Mouse (Mus musculus) midbrain, embryonic 14.5 days (tissue): ENCODE data around the gene Padi6. TPM values are rescaled to one million over a fixed set of nuclear protein-coding genes. Genes with fewer than 3 reads are reported as not detected.

ENCODE experiments used
- ATAC-seq: fragments of 200-750 bp; cut with Nextera tagmentation; 2 replicates; pipeline ENCODE4 v1.8.0; 2017; ENCODE audit warnings: moderate number of reproducible peaks, moderate library complexity; ENCODE audit not compliant: low FRiP score, low TSS enrichment
- DNase-seq: peaks from one replicate; pipeline ENCODE4 v3.0.0-alpha.2; 2015
- H3K27ac ChIP-seq: fragments of 300-500 bp; sonication (generic); replicated peaks from 2 replicates; pipeline ENCODE4 v1.5.1; 2014; ENCODE audit warnings: mild to moderate bottlenecking, low read depth, low read length, moderate library complexity
- H3K27me3 ChIP-seq: fragments of 300-500 bp; sonication (generic); 2 replicates; pipeline ENCODE4 v1.6.1; 2014; ENCODE audit warnings: low read length, control low read depth, mixed read lengths; ENCODE audit not compliant: control insufficient read depth, insufficient read depth
- H3K36me3 ChIP-seq: fragments of 300-500 bp; sonication (generic); 2 replicates; pipeline ENCODE4 v1.6.1; 2014; ENCODE audit warnings: low read length, control low read depth; ENCODE audit not compliant: control insufficient read depth, insufficient read depth
- H3K4me1 ChIP-seq: fragments of 300-500 bp; sonication (generic); 2 replicates; pipeline ENCODE4 v1.6.1; 2014; ENCODE audit warnings: mild to moderate bottlenecking, antibody characterized with exemption, low read length, control low read depth; ENCODE audit not compliant: control insufficient read depth, insufficient read depth
- H3K4me2 ChIP-seq: fragments of 300-500 bp; sonication (generic); 2 replicates; pipeline ENCODE4 v1.6.1; 2014; ENCODE audit warnings: mild to moderate bottlenecking, low read length, moderate library complexity
- H3K4me3 ChIP-seq: fragments of 300-500 bp; sonication (generic); replicated peaks from 2 replicates; pipeline ENCODE4 v1.5.1; 2014; ENCODE audit warnings: low read depth, low read length
- H3K9ac ChIP-seq: fragments of 300-500 bp; sonication (generic); replicated peaks from 2 replicates; pipeline ENCODE4 v1.6.1; 2014; ENCODE audit warnings: mild to moderate bottlenecking, low read length, moderate library complexity
- H3K9me3 ChIP-seq: fragments of 300-500 bp; sonication (generic); 2 replicates; pipeline ENCODE4 v1.6.1; 2016; ENCODE audit warnings: low read length, control low read depth, mixed read lengths; ENCODE audit not compliant: control insufficient read depth
- WGBS: fragments of 180-500 bp; shearing (Covaris S2); extraction: QIAGEN DNeasy Blood & Tissue Kit; methylation state at CpG from one replicate; pipeline ENCODE4 v1.1.7; 2014; 5-methylcytosine and 5-hydroxymethylcytosine counted together
- polyA plus RNA-seq: library from polyadenylated mRNA; unstranded; fragments of >200 nt; fragmentation: Nextera tagmentation; extraction: Ambion mirVana; gene quantifications from 2 replicates; pipeline ENCODE4 v1.2.1, GENCODE M21; 2014

The Padi6 gene
- polyA plus RNA-seq, 1 experiment from 2014 or later = not detected

DNA sequence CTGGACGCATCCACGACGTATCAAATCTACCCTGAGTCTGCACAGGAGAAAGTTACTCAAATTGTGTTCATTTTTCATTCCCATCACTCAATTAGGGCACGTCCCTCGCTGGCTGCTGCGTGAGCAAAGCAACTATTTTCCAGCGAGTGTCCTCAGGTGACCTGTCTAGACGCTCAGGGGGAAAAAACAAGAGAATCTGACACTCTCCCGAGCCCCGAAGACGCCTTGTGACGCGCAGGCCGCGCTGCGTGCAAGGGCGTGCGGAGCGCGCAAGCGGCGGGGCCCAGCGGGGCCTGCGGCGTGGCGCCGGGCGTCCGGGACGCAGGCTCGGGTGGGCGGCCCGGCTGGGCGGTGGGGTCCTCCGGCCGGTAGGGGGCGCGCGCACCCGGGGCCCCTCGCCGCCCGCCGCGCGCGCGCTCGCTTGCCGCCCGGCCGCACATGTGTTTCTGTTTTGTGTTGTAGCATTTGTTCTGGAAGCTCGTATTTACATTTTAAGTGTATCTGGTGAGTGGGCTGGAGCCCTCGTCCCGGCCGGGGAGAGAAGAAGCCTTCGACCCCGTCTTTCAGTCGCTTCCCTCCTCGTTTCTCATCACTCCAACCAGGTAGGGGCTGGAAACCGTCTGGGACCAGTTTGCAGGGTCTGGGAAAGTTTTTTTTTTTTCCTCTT, 41.3 kb downstream of the Padi6 start:
- Histone ChIP-seq H3K36me3 (peaks cover 16% of the 10 kb centered on the region), H3K4me2 (peak overlapping the region; percentile 83), H3K27me3 (peaks cover 21% of the 10 kb centered on the region), H3K4me3 (peak overlapping the region; percentile 90), H3K9ac (peak overlapping the region; percentile 89), H3K9me3 (no peaks in the 10 kb centered on the region), H3K4me1 (peaks cover 26% of the 10 kb centered on the region), H3K27ac (peak overlapping the region; percentile 96)
- ATAC-seq = peak; percentile 66; the same call in 1 of the 2 replicates
- WGBS = under 1% methylated on average over 60 of the region's 61 CpGs
- DNase-seq = peak; percentile 91

DNA sequence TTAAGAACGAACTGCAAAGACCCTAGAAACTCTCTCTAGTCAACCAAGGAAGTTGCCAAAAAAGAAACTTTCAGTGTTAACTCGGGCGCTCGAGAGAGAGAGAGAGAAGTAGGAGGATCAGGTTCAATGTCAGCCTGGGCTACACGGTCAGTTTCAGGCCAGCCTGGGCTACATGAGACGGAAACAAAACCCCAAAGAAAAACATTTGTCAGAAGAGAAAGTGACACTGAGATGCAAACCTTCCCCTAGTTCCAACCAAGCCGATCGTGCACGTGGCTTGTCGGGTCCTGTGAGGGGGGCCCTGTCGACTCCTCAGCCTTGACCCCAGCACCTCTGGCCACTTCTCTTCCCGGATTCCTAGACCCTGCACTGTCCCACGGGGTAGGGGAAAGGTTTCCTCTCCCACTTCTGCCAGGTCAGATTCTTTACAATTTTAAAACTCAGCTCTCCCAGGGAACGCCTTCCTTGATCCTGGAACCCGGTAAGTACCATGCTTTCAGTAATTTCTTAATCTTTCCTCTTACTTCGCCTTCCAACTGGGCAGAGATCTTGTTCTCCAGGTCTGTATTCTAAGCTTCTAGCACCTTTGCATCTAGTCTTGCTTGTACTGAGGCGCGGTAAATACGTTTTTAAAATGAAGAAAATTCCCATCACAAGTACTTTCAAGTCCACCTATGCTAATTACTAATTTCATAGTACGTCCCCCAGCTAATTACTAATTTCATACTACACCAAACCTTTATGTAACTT, 42.0 kb downstream of the Padi6 start, which contains the start of gene Rcc2:
Gene Rcc2, plus strand, starts transcription at position 273 of the 750 bp plus-strand sequence.
- peak within 1 kb of the TSS; percentile 96 for H3K27ac ChIP-seq
- H3K9me3 ChIP-seq = no peaks in the 10 kb centered on the region
- peak within 1 kb of the TSS; percentile 83 for H3K4me2 ChIP-seq
- H3K4me1 ChIP-seq = peaks cover 26% of the 10 kb centered on the region
- H3K27me3 ChIP-seq = peaks cover 21% of the 10 kb centered on the region
- peaks cover 9% of the 10 kb centered on the region; the same call in 1 of the 2 replicates for H3K36me3 ChIP-seq
- peak within 1 kb of the TSS; percentile 90 for H3K4me3 ChIP-seq
- ATAC-seq (no peak), DNase-seq (no peak)
- 8% methylated on average over 20 of the region's 20 CpGs for WGBS
- H3K9ac ChIP-seq = peak within 1 kb of the TSS; percentile 89

DNA sequence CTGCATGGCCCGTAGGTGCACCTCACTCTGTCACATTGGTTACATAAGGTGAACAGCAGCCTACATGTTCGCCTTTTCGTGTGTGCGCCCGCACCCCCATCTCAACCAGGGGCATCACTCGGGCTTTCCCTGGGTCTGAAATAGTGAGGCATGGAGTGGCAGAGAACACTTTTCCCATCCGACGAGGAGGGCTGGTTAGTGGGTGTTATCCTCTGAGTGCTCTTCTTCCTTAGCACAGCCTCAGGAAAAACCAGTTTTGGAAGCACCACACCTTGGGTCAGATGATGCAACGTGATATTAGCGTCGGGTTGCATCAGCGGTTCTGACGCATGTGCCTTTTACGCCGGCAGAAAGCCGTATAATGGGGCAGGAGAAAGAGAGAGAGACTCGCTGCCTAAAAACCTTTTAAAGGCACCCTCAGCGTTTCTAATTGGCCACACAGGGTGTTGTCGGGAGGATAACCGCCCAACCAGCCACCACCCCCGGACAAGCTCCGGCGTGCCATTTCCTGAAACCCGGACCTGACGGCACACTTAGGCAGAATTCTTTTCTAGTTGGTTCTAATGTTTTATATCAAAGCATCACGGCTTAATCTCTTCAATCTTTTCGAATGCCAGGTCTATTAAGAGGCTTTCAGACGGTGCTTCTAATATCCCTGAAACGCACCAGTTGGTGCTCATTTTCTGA, 42.9 kb downstream of the Padi6 start:
- ATAC-seq (no peak), DNase-seq (peak; percentile 55)
- H3K27me3 ChIP-seq = peaks cover 21% of the 10 kb centered on the region
- peak overlapping the region; percentile 3; the same call in 1 of the 2 replicates for H3K9ac ChIP-seq
- H3K4me2 ChIP-seq = peak overlapping the region; percentile 51
- peak overlapping the region; percentile 23; the same call in 1 of the 2 replicates for H3K4me3 ChIP-seq
- no peaks in the 10 kb centered on the region for H3K9me3 ChIP-seq
- H3K27ac ChIP-seq = no peak overlapping the region
- 0 out of 2 replicates have a peak, but pooled peaks cover under 1% of the 10 kb centered on the region for H3K36me3 ChIP-seq
- WGBS = 6% methylated on average over 29 of the region's 29 CpGs
- H3K4me1 ChIP-seq = peaks cover 24% of the 10 kb centered on the region

DNA sequence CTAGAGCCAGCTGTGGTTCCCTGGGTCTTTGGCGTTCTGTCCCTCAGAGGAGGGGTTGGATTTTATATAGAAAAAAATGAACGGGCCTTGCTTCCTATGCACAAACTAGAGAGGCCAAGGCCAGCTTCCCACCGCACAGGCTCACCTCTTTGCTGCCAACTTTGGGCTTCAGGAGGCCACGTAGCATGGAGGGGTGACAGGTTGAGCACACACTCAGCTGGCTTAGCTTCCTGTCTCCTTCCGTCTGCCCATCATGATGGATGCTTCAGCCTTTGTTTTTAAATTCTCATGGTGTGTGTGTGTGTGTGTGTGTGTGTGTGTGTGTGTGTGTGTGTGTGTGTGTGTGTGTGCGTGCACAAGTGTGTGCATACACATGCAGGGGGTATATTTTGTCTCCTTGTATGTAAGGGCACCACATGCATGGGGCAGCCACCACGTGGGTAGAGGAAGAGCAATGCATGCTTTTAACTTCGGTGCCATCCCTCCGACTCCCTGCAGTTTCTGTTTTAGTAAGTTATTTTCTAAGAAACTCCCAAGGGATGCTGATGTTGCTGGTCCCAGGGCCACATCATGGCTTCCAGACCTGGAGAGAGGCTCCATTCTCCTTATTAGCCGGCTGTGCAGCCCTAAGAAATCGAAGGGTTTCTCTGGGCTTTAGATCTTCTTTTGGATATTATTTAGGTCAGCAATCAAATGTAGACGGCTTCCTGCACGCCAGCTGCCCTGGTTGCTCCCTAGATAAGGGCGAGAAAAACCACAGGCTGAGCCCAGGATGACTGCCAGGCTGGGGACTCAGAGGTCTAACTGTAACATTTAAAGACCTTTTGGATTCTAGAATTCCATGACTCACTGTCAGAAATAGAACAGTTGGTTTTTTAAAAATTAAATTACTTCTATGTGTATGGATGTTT, 46.5 kb downstream of the Padi6 start:
- Histone ChIP-seq H3K9me3 (no peaks in the 10 kb centered on the region), H3K4me3 (no peak overlapping the region), H3K9ac (no peak overlapping the region), H3K27me3 (peaks cover 21% of the 10 kb centered on the region), H3K4me1 (peaks cover 7% of the 10 kb centered on the region; the same call in 1 of the 2 replicates), H3K4me2 (no peak overlapping the region), H3K36me3 (no peaks in the 10 kb centered on the region), H3K27ac (no peak overlapping the region)
- WGBS = 87% methylated on average over 14 of the region's 14 CpGs
- ATAC-seq = no peak
- no peak for DNase-seq

DNA sequence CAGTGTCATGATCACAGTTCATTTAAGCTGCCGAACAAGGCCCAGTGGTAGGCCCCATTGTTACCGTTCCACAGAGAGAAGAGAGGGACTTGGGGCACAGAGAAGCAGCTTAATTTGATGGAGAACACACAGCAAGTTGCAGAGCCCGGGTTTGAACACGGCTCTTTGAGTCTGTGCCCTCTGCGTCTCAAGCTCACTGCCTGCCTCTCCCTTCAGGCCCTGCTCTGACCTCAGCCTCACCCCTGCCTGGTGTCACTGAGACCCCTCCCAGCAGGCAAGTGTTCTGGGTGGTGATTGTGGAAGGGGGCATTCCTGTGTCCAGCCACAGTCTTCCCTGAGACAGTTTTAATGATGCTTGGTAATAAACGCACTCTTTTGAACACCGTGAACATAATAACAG, 47.3 kb downstream of the Padi6 start:
- Histone ChIP-seq H3K9me3 (no peaks in the 10 kb centered on the region), H3K4me1 (0 out of 2 replicates have a peak, but pooled peaks cover 4% of the 10 kb centered on the region), H3K36me3 (no peaks in the 10 kb centered on the region), H3K4me3 (no peak overlapping the region), H3K4me2 (no peak overlapping the region), H3K9ac (no peak overlapping the region), H3K27me3 (peaks cover 17% of the 10 kb centered on the region), H3K27ac (no peak overlapping the region)
- no peak for ATAC-seq
- WGBS = 61% methylated on average over 7 of the region's 7 CpGs
- DNase-seq = no peak

DNA sequence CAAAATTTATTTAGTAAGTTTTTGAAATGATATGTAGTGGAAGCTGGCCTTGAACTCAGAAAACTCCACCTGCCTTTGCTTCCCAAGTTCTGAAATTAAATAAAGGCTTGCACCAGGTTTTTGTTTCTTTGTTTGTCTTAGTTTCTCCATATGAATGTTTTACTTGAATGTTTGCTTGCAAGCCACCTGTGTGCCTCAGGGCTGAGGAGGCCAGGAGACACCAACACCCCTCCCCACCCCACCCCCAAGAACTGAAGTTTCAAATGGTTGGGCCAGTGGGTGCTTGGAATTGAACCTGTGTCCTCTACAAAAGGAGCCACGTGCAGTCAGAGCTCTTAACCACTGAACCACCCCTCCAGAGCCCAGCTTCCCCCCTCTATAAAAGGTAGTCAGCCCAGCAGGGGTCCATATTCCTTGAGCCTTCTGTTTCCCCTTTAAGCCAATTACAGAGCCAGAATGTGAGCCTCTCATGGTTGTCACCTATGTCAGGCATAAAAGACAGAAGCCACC, 47.8 kb downstream of the Padi6 start:
- 13% methylated on average over 1 of the region's 1 CpGs for WGBS
- 0 out of 2 replicates have a peak, but pooled peaks cover under 1% of the 10 kb centered on the region for H3K4me1 ChIP-seq
- ATAC-seq = no peak

DNA sequence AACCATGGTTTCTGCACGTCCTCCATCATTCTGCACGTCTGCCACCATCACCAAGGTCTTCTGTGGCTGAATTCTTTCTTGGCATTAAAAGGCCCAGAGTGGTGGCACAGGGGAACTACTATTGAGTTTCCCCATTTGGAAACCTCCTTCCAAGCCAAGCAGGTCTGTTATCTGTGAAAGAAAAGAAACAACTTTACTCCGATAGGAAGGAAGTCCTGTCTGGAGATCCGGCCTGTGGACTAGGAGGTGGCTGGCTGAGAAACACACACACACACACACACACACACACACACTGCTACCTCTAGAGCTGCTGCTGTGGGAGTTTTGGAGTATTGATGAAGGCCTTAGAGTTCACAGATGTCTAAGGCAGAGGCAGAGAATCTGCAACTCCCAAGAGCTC, 48.9 kb downstream of the Padi6 start:
- H3K9ac ChIP-seq = no peak overlapping the region
- no peaks in the 10 kb centered on the region for H3K4me1 ChIP-seq
- no peak overlapping the region for H3K27ac ChIP-seq
- H3K27me3 ChIP-seq = peaks cover 1% of the 10 kb centered on the region; the same call in 1 of the 2 replicates
- no peak overlapping the region for H3K4me2 ChIP-seq
- no peak for DNase-seq
- whole genome bisulfite sequencing = 87% methylated on average over 4 of the region's 4 CpGs
- no peak overlapping the region for H3K4me3 ChIP-seq
- ATAC-seq = no peak
- H3K36me3 ChIP-seq = no peaks in the 10 kb centered on the region
- no peaks in the 10 kb centered on the region for H3K9me3 ChIP-seq

More for the DNA sequence above, 47.8 kb downstream of the Padi6 start:
- peaks cover 12% of the 10 kb centered on the region for H3K27me3 ChIP-seq
- H3K9me3 ChIP-seq = no peaks in the 10 kb centered on the region
- H3K9ac ChIP-seq = no peak overlapping the region
- no peak overlapping the region for H3K4me2 ChIP-seq
- DNase-seq = no peak
- no peaks in the 10 kb centered on the region for H3K36me3 ChIP-seq
- H3K4me3 ChIP-seq = no peak overlapping the region
- no peak overlapping the region for H3K27ac ChIP-seq
